Mouse (Mus musculus): ENCODE results near the gene Selenom. TPM values are rescaled to one million over a fixed set of nuclear protein-coding genes. Genes with fewer than 3 reads are reported as not detected.

Gene Selenom
- polyA plus RNA-seq, 1 experiment from 2014 or later: 283 TPM

- H3K4me3 ChIP-seq (ENCODE audit: low read depth, low read length): no peak overlapping the region
- no peak overlapping the region for H3K9ac ChIP-seq (ENCODE audit: low read depth, low read length)
- H3K27me3 ChIP-seq (replicated peaks; ENCODE audit: control insufficient read depth, insufficient read depth, low read length): no peaks in the 10 kb centered on the region
- no peak for TF ChIP-seq CTCF (IDR thresholded peaks at IDR 0.05; ENCODE audit: low read depth)
- H3K27ac ChIP-seq (ENCODE audit: low read depth, low read length): no peak overlapping the region
- H3K36me3 ChIP-seq (ENCODE audit: control insufficient read depth, insufficient read depth): no peaks in the 10 kb centered on the region
- no peak overlapping the region for H3K4me2 ChIP-seq (replicated peaks; ENCODE audit: low read depth)
- no peaks in the 10 kb centered on the region for H3K4me1 ChIP-seq (replicated peaks; ENCODE audit: control insufficient read depth, insufficient read depth, low read length)
- ATAC-seq: no peak
- H3K9me3 ChIP-seq (ENCODE audit: control insufficient read depth): no peaks in the 10 kb centered on the region
- WGBS: 39% methylated on average over 7 of the region's 7 CpGs
Observed at GRCm38 (mm10) chr11:3564451-3564850, 50.0 kb downstream of the Selenom start.

DNA sequence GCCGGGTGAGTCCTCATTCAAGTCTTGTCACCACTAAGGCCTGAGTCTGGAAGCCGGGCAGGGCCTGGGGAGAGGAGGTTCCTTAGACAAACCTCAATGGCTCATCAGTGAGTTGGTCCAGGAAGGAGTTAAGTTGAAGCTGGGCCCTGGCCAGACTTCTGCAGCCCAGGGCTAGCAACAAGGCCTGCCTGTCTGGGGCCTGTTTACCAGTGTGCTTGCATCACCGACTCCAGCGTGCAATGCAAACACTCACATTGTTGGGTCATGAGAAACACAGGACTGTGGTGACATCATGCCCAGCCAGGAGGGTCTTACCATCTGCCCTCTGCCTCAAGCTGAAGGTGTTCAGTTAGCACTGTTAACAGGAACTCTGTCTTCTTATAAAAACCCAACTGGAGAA is 51.5 kb downstream of the Selenom start:
- H3K4me1 ChIP-seq (replicated peaks; ENCODE audit: control insufficient read depth, insufficient read depth, low read length): no peaks in the 10 kb centered on the region
- ATAC-seq: no peak
- H3K36me3 ChIP-seq (ENCODE audit: control insufficient read depth, insufficient read depth): no peaks in the 10 kb centered on the region
- no peaks in the 10 kb centered on the region for H3K9me3 ChIP-seq (ENCODE audit: control insufficient read depth)
- no peaks in the 10 kb centered on the region for H3K27me3 ChIP-seq (replicated peaks; ENCODE audit: control insufficient read depth, insufficient read depth, low read length)
- no peak overlapping the region for H3K4me3 ChIP-seq (ENCODE audit: low read depth, low read length)
- 59% methylated on average over 4 of the region's 4 CpGs for WGBS
- H3K27ac ChIP-seq (ENCODE audit: low read depth, low read length): no peak overlapping the region
- no peak overlapping the region for H3K9ac ChIP-seq (ENCODE audit: low read depth, low read length)
- TF ChIP-seq CTCF (IDR thresholded peaks at IDR 0.05; ENCODE audit: low read depth): no peak
- H3K4me2 ChIP-seq (replicated peaks; ENCODE audit: low read depth): no peak overlapping the region

Other genes starting within 250 kb of the Selenom start
- 85.5 and 93.7 TPM in 2 replicates for gene Drg1, start 248.3 kb upstream of the Selenom start, polyA plus RNA-seq (2015; fragmentation: Nextera tagmentation; extraction: Ambion mirVana)
- gene Patz1, start 225.8 kb upstream of the Selenom start, polyA plus RNA-seq (2015; fragmentation: Nextera tagmentation; extraction: Ambion mirVana): 10.7 and 12.1 TPM in 2 replicates
- 6.5 and 6.8 TPM in 2 replicates for gene Pik3ip1, start 184.3 kb upstream of the Selenom start, polyA plus RNA-seq (2015; fragmentation: Nextera tagmentation; extraction: Ambion mirVana)
- 68.4 and 82.1 TPM in 2 replicates for gene Limk2, start 105.5 kb upstream of the Selenom start, polyA plus RNA-seq (2015; fragmentation: Nextera tagmentation; extraction: Ambion mirVana)
- gene Rnf185, start 62.3 kb upstream of the Selenom start, polyA plus RNA-seq (2015; fragmentation: Nextera tagmentation; extraction: Ambion mirVana): 31.1 and 32.0 TPM in 2 replicates
- 0.17 and 0.30 TPM in 2 replicates for gene Pla2g3, start 26.4 kb upstream of the Selenom start, polyA plus RNA-seq (2015; fragmentation: Nextera tagmentation; extraction: Ambion mirVana)
- gene Inpp5j, start 9.9 kb upstream of the Selenom start, polyA plus RNA-seq (2015; fragmentation: Nextera tagmentation; extraction: Ambion mirVana): 6.8 and 6.9 TPM in 2 replicates
- gene Smtn, start 25.9 kb downstream of the Selenom start, polyA plus RNA-seq (2015; fragmentation: Nextera tagmentation; extraction: Ambion mirVana): 75.1 and 82.9 TPM in 2 replicates
- gene Morc2a, start 134.5 kb downstream of the Selenom start, polyA plus RNA-seq (2015; fragmentation: Nextera tagmentation; extraction: Ambion mirVana): 5.9 and 6.8 TPM in 2 replicates

Data from intestine, postnatal 0 days (tissue).